Comparison of ENCODE assay signal across 8 mouse cellular contexts in genomic region chr2:15054945-15055637, GRCm38 (mm10). TPM values are rescaled to one million over a fixed set of nuclear protein-coding genes. Genes with fewer than 3 reads are reported as not detected.
DNase-seq lines count a peak whose midpoint lies in the region; ATAC-seq lines count a peak whose summit lies in the region.

Nsun6 (minus strand) TSS chr2:15055069.

- peak within 1 kb of the TSS; percentile 97 for H3K9ac ChIP-seq in intestine, embryonic 14.5 days (ENCODE audit: low read length)

- H3K4me1 ChIP-seq in intestine, embryonic 14.5 days (replicated peaks; ENCODE audit: control insufficient read depth, insufficient read depth, low read length), result peaks cover 17% of the 10 kb centered on the region; the same call in 1 of the 2 replicates

- H3K4me3 ChIP-seq in intestine, embryonic 14.5 days (ENCODE audit: low read depth, low read length), result peak within 1 kb of the TSS; percentile 87

- intact Hi-C loops in left cerebral cortex, postnatal 14 days (cut with DNase I), result no loop called here

- ATAC-seq in intestine, embryonic 14.5 days (replicated peaks; ENCODE audit: low FRiP score, low TSS enrichment, low read depth), result peak; percentile 99
- ATAC-seq in megakaryocyte-erythroid progenitor cell, adult 5-6 weeks (replicated peaks; ENCODE audit: low FRiP score, low TSS enrichment, poor library complexity, severe bottlenecking), result peak; percentile 97

- H3K9me3 ChIP-seq in intestine, embryonic 14.5 days (ENCODE audit: control insufficient read depth, low read length), result no peaks in the 10 kb centered on the region

- H3K36me3 ChIP-seq in intestine, embryonic 14.5 days (ENCODE audit: control insufficient read depth, insufficient read depth, low read length), result no peaks in the 10 kb centered on the region

- H3K27me3 ChIP-seq in intestine, embryonic 14.5 days (replicated peaks; ENCODE audit: control insufficient read depth, insufficient read depth, low read length), result no peaks in the 10 kb centered on the region

- H3K4me2 ChIP-seq in intestine, embryonic 14.5 days (ENCODE audit: low read length), result peak within 1 kb of the TSS; percentile 69

- under 1% methylated on average over 75 of the region's 75 CpGs for WGBS in intestine, embryonic 14.5 days

- peak; percentile 98 for DNase-seq in adrenal gland, adult 2 months
- DNase-seq in embryo, embryonic 11 days, result peak; percentile 97
- DNase-seq in gastrocnemius, postnatal 25 days, result peak; percentile 97
- DNase-seq in intestine, embryonic 14.5 days (ENCODE audit: low spot score), result peak; percentile 97
- peak; percentile 95 to 97 for DNase-seq in left cerebral cortex, postnatal 14 days (ENCODE audit: low spot score in 2 of 2)
- peak; percentile 97 for DNase-seq in right cerebral cortex, postnatal 14 days
- peak; percentile 95 for DNase-seq in urinary bladder, postnatal 25 days (ENCODE audit: low spot score)

- peak within 1 kb of the TSS; percentile 95 for H3K27ac ChIP-seq in intestine, embryonic 14.5 days (ENCODE audit: low read depth)

RNA-seq across cellular contexts. Expression of gene Nsun6, which starts in this region (rescaled TPM):
- 1 to 10 TPM; 7.2 to 7.9 TPM for total RNA-seq in adrenal gland, adult 2 months (2021)
- polyA plus RNA-seq in adrenal gland, adult 2 months (2012; rRNA removed), result 1.1 and 1.8 TPM in 2 replicates
- total RNA-seq in gastrocnemius, postnatal 25 days (2021), result 1 to 10 TPM; 1.5 to 2.3 TPM
- 10.1 and 10.2 TPM in 2 replicates for polyA plus RNA-seq in intestine, embryonic 14.5 days (2014; fragmentation: Nextera tagmentation; extraction: Ambion mirVana)
- 1 to 10 TPM; 6.7 to 8.8 TPM for total RNA-seq in left cerebral cortex, postnatal 14 days (2021)
- 9.2 and 17.6 TPM in 2 replicates for total RNA-seq in megakaryocyte-erythroid progenitor cell, adult 5-6 weeks (2014; fragmentation: Nextera tagmentation)
- 7.7 and 8.6 TPM in 2 replicates for total RNA-seq in megakaryocyte-erythroid progenitor cell, adult 5-6 weeks (2017)

Comparison
In these comparisons a context has a peak if more than half of its experiments do, and no peak if none do; other contexts are left out.
1. Peak in every context shown above with its lines: DNase-seq, ATAC-seq, H3K4me3 ChIP-seq and H3K27ac ChIP-seq.